Mouse (Mus musculus) cerebellum, adult 2 months (tissue): ENCODE data around the gene Il20rb. TPM values are rescaled to one million over a fixed set of nuclear protein-coding genes. Genes with fewer than 3 reads are reported as not detected.

Source experiments
- DNase-seq, 2 experiments: peaks; one replicate each; pipeline ENCODE4 v3.0.0; 2021
- H3K27ac ChIP-seq: fragments of 200-500 bp; 2 replicates; pipeline ENCODE4 v1.5.1; 2012; ENCODE audit warnings: low read length, control low read depth, inconsistent platforms; ENCODE audit not compliant: insufficient read depth
- H3K27me3 ChIP-seq: fragments of 200-500 bp; 2 replicates; pipeline ENCODE4 v1.6.1; 2012; ENCODE audit warnings: inconsistent platforms, mild to moderate bottlenecking, low read length, moderate library complexity; ENCODE audit not compliant: control insufficient read depth, insufficient read depth
- H3K4me1 ChIP-seq: fragments of 200-500 bp; 2 replicates; pipeline ENCODE4 v1.6.1; 2011; ENCODE audit warnings: low read length; ENCODE audit not compliant: control insufficient read depth, insufficient read depth
- H3K4me3 ChIP-seq: fragments of 200-500 bp; replicated peaks from 2 replicates; pipeline ENCODE3; 2011; ENCODE audit warnings: mild to moderate bottlenecking, low read depth, low read length, control low read depth; ENCODE audit not compliant: insufficient read depth
- CTCF ChIP-seq: fragments of 200-500 bp; IDR thresholded peaks from 2 replicates; pipeline ENCODE4 v1.5.1; 2011; ENCODE audit warnings: low read depth, mild to moderate bottlenecking, control low read depth, low read length, moderate library complexity, borderline replicate concordance; ENCODE audit not compliant: insufficient read depth
- POLR2A ChIP-seq: fragments of 200-500 bp; IDR thresholded peaks from 2 replicates; pipeline ENCODE4 v1.6.1; 2011; ENCODE audit warnings: low read length, control low read depth, borderline replicate concordance; ENCODE audit not compliant: insufficient read depth
- WGBS: fragments of 180-500 bp; shearing (Covaris S2); methylation state at CpG from one replicate; pipeline ENCODE4 v1.1.7; 2018; 5-methylcytosine and 5-hydroxymethylcytosine counted together
- polyA plus RNA-seq: library from polyadenylated mRNA; depleted of rRNA; stranded (reverse); fragments of >200 nt; gene quantifications from 2 replicates; pipeline ENCODE4 v1.2.3, GENCODE M21; 2012

The Il20rb gene
- polyA plus RNA-seq, 1 experiment = 76.5 TPM

DNA sequence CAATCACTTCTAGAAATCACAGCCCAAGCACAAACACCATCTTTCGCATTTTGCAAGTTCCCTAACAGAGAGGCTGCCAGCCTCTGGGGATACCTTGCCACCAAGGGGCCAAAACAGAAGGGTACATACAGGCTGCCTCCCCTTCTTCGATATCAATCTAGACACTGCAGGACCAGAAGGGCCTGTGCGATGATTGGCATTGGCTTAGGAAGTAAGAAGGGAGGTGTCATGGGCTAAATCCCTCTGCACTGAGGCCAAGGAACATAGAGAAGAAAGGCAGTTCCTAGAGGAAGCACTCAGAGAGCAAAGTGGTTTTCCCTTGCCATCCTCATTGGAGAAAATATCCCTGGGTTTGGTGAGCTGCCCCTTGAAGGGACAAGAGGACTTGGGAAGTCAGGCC is 16.9 kb downstream of the Il20rb start:
- TF ChIP-seq CTCF (no peak), POLR2A (no peak)
- WGBS = 33% methylated on average over 3 of the region's 3 CpGs
- peak in 1 of 2 experiments; percentile 47 for DNase-seq
- Histone ChIP-seq H3K27me3 (no peaks in the 10 kb centered on the region), H3K4me1 (peaks cover 55% of the 10 kb centered on the region), H3K4me3 (no peak overlapping the region), H3K27ac (peak overlapping the region; percentile 90)

DNA sequence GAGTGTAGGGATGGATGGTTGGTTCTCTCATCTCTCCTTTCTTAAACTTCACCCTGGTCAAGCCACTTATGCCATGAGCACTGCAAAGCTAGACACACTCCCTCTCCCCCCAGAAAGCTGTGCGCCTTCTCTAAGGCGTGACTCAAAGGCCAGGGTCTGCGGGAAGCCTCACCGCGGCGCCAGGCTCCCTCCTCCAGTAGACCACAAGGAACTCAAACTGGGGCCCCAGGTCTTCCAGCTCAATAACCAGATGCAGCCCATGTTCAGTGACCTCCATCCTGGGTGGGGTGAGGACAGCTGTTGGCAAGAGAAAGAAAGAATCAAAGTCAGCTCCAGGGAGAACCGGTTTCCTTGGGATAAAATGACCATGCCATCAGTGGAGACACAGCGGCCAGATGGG is 18.4 kb downstream of the Il20rb start:
- Histone ChIP-seq H3K4me1 (peaks cover 60% of the 10 kb centered on the region), H3K27me3 (no peaks in the 10 kb centered on the region)
- 43% methylated on average over 8 of the region's 8 CpGs for WGBS

GRCm38 (mm10) chr9:100467653-100468052 is 18.9 kb downstream of the Il20rb start:
- 10% methylated on average over 7 of the region's 7 CpGs for WGBS
- Histone ChIP-seq H3K4me3 (no peak overlapping the region), H3K4me1 (peaks cover 62% of the 10 kb centered on the region), H3K27me3 (no peaks in the 10 kb centered on the region), H3K27ac (peak overlapping the region; percentile 99)
- TF ChIP-seq CTCF (no peak), POLR2A (no peak)
- peak; percentile 87 to 91 for DNase-seq

More for the DNA sequence above, 18.4 kb downstream of the Il20rb start:
- Histone ChIP-seq H3K4me3 (no peak overlapping the region), H3K27ac (peak overlapping the region; percentile 99)
- peak in 1 of 2 experiments; percentile 51 for DNase-seq
- no peak for TF ChIP-seq CTCF
- TF ChIP-seq POLR2A = no peak

GRCm38 (mm10) chr9:100466743-100467142 is 19.8 kb downstream of the Il20rb start:
- Histone ChIP-seq H3K27me3 (no peaks in the 10 kb centered on the region), H3K4me1 (peaks cover 65% of the 10 kb centered on the region)
- 13% methylated on average over 3 of the region's 3 CpGs for WGBS

GRCm38 (mm10) chr9:100465988-100466387 is 20.6 kb downstream of the Il20rb start:
- DNase-seq = peak; percentile 83 to 88
- WGBS = 25% methylated on average over 9 of the region's 9 CpGs
- H3K27ac ChIP-seq = peak overlapping the region; percentile 99
- peak overlapping the region; percentile 57 for H3K4me3 ChIP-seq
- TF ChIP-seq POLR2A (peak; percentile 68; the same call in 1 of the 2 replicates), CTCF (no peak)
- H3K4me1 ChIP-seq = peaks cover 66% of the 10 kb centered on the region
- no peaks in the 10 kb centered on the region for H3K27me3 ChIP-seq

More at GRCm38 (mm10) chr9:100466743-100467142, 19.8 kb downstream of the Il20rb start:
- DNase-seq = peak; percentile 93 to 98
- H3K27ac ChIP-seq = peak overlapping the region; percentile 99
- peak overlapping the region; percentile 57 for H3K4me3 ChIP-seq
- TF ChIP-seq POLR2A (peak; percentile 94; the same call in 1 of the 2 replicates), CTCF (no peak)

- peak; percentile 44 to 53 for DNase-seq
- no peak for TF ChIP-seq CTCF
- no peak for TF ChIP-seq POLR2A
- Histone ChIP-seq H3K4me3 (peak overlapping the region; percentile 59), H3K27me3 (no peaks in the 10 kb centered on the region), H3K4me1 (peaks cover 72% of the 10 kb centered on the region), H3K27ac (peak overlapping the region; percentile 99)
- WGBS = 47% methylated on average over 5 of the region's 5 CpGs
Observed at GRCm38 (mm10) chr9:100465380-100465779, 21.2 kb downstream of the Il20rb start.

DNA sequence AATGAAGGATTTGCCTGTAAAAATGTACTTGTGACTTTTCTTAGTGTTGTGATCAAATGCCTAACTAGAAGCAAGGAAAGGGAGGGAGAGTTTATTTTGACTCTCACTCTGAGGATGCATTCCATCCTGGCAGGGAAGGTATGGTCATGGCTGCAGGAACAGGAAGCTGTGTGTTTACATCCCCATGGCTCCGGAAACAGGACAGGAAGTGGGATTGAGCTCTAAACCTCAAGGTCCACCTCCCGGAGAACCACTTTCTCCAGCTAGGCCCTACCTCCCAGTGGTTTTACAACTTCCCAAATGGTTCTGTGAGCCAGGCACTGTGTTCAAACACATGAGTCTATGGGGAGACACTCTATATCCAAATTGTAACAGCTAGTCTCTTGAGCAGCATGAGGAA is 22.8 kb downstream of the Il20rb start:
- Histone ChIP-seq H3K27ac (no peak overlapping the region), H3K4me1 (peaks cover 58% of the 10 kb centered on the region), H3K27me3 (no peaks in the 10 kb centered on the region), H3K4me3 (no peak overlapping the region)
- peak in 1 of 2 experiments; percentile 15 for DNase-seq
- TF ChIP-seq POLR2A (no peak), CTCF (no peak)
- WGBS = 89% methylated on average over 2 of the region's 2 CpGs

GRCm38 (mm10) chr9:100462098-100462497 is 24.5 kb downstream of the Il20rb start:
- 66% methylated on average over 4 of the region's 4 CpGs for WGBS
- DNase-seq = no peak
- TF ChIP-seq CTCF (no peak), POLR2A (no peak)
- Histone ChIP-seq H3K4me1 (peaks cover 41% of the 10 kb centered on the region), H3K27me3 (no peaks in the 10 kb centered on the region), H3K27ac (peak overlapping the region; percentile 67), H3K4me3 (no peak overlapping the region)

DNA sequence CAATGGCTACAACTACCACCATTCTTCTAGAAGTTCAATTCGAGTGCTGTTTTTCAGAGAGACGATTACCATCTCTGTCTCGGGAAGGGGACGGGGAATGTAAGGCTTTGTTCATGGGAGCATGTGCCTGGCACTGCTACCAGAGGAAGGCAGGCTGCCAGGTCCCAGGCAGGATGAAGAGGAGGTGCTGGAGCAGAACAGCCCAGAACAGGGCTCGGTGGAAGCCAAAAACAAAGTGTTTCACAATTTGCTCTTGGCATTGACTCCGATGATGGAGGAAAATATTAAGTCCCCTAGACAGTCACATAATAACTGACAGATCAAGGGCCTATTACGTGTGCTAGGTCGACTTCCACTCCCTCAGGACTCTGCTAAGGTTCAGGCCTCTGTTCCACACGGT is 24.9 kb downstream of the Il20rb start:
- peaks cover 38% of the 10 kb centered on the region for H3K4me1 ChIP-seq
- peak overlapping the region; percentile 67 for H3K27ac ChIP-seq
- WGBS = 9% methylated on average over 9 of the region's 9 CpGs
- peak; percentile 80 to 87 for DNase-seq
- H3K27me3 ChIP-seq = no peaks in the 10 kb centered on the region
- TF ChIP-seq POLR2A (peak; percentile 12; the same call in 1 of the 2 replicates), CTCF (no peak)
- peak overlapping the region; percentile 28 for H3K4me3 ChIP-seq
